Mouse (Mus musculus): ENCODE data around the gene Zdhhc13. TPM values are rescaled to one million over a fixed set of nuclear protein-coding genes. Genes with fewer than 3 reads are reported as not detected.
A peak's percentile ranks its signal among the peaks of the same experiment; 100 is the strongest.

Gene Zdhhc13
- total RNA-seq, 1 experiment from 2014 or later: 46.3 TPM

- ATAC-seq (replicated peaks in 1 of 2; ENCODE audit: insufficient read depth in 1 of 2, low FRiP score in 2 of 2, low TSS enrichment in 1 of 2, low read depth in 1 of 2, poor library complexity in 2 of 2, severe bottlenecking in 2 of 2): no peak
Measured at GRCm38 (mm10) chr7:48777721-48778504, 10.9 kb upstream of the Zdhhc13 start.

- no peak for ATAC-seq (replicated peaks in 1 of 2; ENCODE audit: insufficient read depth in 1 of 2, low FRiP score in 2 of 2, low TSS enrichment in 1 of 2, low read depth in 1 of 2, poor library complexity in 2 of 2, severe bottlenecking in 2 of 2)
Measured at GRCm38 (mm10) chr7:48779110-48779509, 9.7 kb upstream of the Zdhhc13 start.

GRCm38 (mm10) chr7:48782432-48782831, 6.4 kb upstream of the Zdhhc13 start:
- ATAC-seq (replicated peaks in 1 of 2; ENCODE audit: insufficient read depth in 1 of 2, low FRiP score in 2 of 2, low TSS enrichment in 1 of 2, low read depth in 1 of 2, poor library complexity in 2 of 2, severe bottlenecking in 2 of 2): no peak

GRCm38 (mm10) chr7:48784773-48785523, 3.9 kb upstream of the Zdhhc13 start:
- ATAC-seq (replicated peaks in 1 of 2; ENCODE audit: insufficient read depth in 1 of 2, low FRiP score in 2 of 2, low TSS enrichment in 1 of 2, low read depth in 1 of 2, poor library complexity in 2 of 2, severe bottlenecking in 2 of 2): no peak

GRCm38 (mm10) chr7:48788348-48788747, 455 bp upstream of the Zdhhc13 start:
- peak; percentile 42 to 65; a peak in 3 of 4 replicates for ATAC-seq (replicated peaks in 1 of 2; ENCODE audit: insufficient read depth in 1 of 2, low FRiP score in 2 of 2, low TSS enrichment in 1 of 2, low read depth in 1 of 2, poor library complexity in 2 of 2, severe bottlenecking in 2 of 2)

GRCm38 (mm10) chr7:48790117-48790516, 1.3 kb downstream of the Zdhhc13 start:
- ATAC-seq (replicated peaks in 1 of 2; ENCODE audit: insufficient read depth in 1 of 2, low FRiP score in 2 of 2, low TSS enrichment in 1 of 2, low read depth in 1 of 2, poor library complexity in 2 of 2, severe bottlenecking in 2 of 2): no peak

- ATAC-seq (replicated peaks in 1 of 2; ENCODE audit: insufficient read depth in 1 of 2, low FRiP score in 2 of 2, low TSS enrichment in 1 of 2, low read depth in 1 of 2, poor library complexity in 2 of 2, severe bottlenecking in 2 of 2): no peak
Measured at GRCm38 (mm10) chr7:48791412-48791811, 2.6 kb downstream of the Zdhhc13 start.

- no peak for ATAC-seq (replicated peaks in 1 of 2; ENCODE audit: insufficient read depth in 1 of 2, low FRiP score in 2 of 2, low TSS enrichment in 1 of 2, low read depth in 1 of 2, poor library complexity in 2 of 2, severe bottlenecking in 2 of 2)
Measured at GRCm38 (mm10) chr7:48795130-48795529, 6.3 kb downstream of the Zdhhc13 start.

GRCm38 (mm10) chr7:48803381-48803780, 14.6 kb downstream of the Zdhhc13 start:
- no peak for ATAC-seq (replicated peaks in 1 of 2; ENCODE audit: insufficient read depth in 1 of 2, low FRiP score in 2 of 2, low TSS enrichment in 1 of 2, low read depth in 1 of 2, poor library complexity in 2 of 2, severe bottlenecking in 2 of 2)

GRCm38 (mm10) chr7:48806587-48806986, 17.8 kb downstream of the Zdhhc13 start:
- ATAC-seq (replicated peaks in 1 of 2; ENCODE audit: insufficient read depth in 1 of 2, low FRiP score in 2 of 2, low TSS enrichment in 1 of 2, low read depth in 1 of 2, poor library complexity in 2 of 2, severe bottlenecking in 2 of 2): no peak

- no peak for ATAC-seq (replicated peaks in 1 of 2; ENCODE audit: insufficient read depth in 1 of 2, low FRiP score in 2 of 2, low TSS enrichment in 1 of 2, low read depth in 1 of 2, poor library complexity in 2 of 2, severe bottlenecking in 2 of 2)
Measured at GRCm38 (mm10) chr7:48810652-48811051, 21.8 kb downstream of the Zdhhc13 start.

GRCm38 (mm10) chr7:48812358-48812757, 23.6 kb downstream of the Zdhhc13 start:
- ATAC-seq (replicated peaks in 1 of 2; ENCODE audit: insufficient read depth in 1 of 2, low FRiP score in 2 of 2, low TSS enrichment in 1 of 2, low read depth in 1 of 2, poor library complexity in 2 of 2, severe bottlenecking in 2 of 2): no peak

- ATAC-seq (replicated peaks in 1 of 2; ENCODE audit: insufficient read depth in 1 of 2, low FRiP score in 2 of 2, low TSS enrichment in 1 of 2, low read depth in 1 of 2, poor library complexity in 2 of 2, severe bottlenecking in 2 of 2): no peak
Measured at GRCm38 (mm10) chr7:48813594-48813993, 24.8 kb downstream of the Zdhhc13 start.

GRCm38 (mm10) chr7:48821654-48822053, 32.9 kb downstream of the Zdhhc13 start:
- no peak for ATAC-seq (replicated peaks in 1 of 2; ENCODE audit: insufficient read depth in 1 of 2, low FRiP score in 2 of 2, low TSS enrichment in 1 of 2, low read depth in 1 of 2, poor library complexity in 2 of 2, severe bottlenecking in 2 of 2)

GRCm38 (mm10) chr7:48823621-48824020, 34.8 kb downstream of the Zdhhc13 start:
- ATAC-seq (replicated peaks in 1 of 2; ENCODE audit: insufficient read depth in 1 of 2, low FRiP score in 2 of 2, low TSS enrichment in 1 of 2, low read depth in 1 of 2, poor library complexity in 2 of 2, severe bottlenecking in 2 of 2): no peak

GRCm38 (mm10) chr7:48824671-48825070, 35.9 kb downstream of the Zdhhc13 start:
- no peak for ATAC-seq (replicated peaks in 1 of 2; ENCODE audit: insufficient read depth in 1 of 2, low FRiP score in 2 of 2, low TSS enrichment in 1 of 2, low read depth in 1 of 2, poor library complexity in 2 of 2, severe bottlenecking in 2 of 2)

GRCm38 (mm10) chr7:48825170-48825569, 36.4 kb downstream of the Zdhhc13 start:
- ATAC-seq (replicated peaks in 1 of 2; ENCODE audit: insufficient read depth in 1 of 2, low FRiP score in 2 of 2, low TSS enrichment in 1 of 2, low read depth in 1 of 2, poor library complexity in 2 of 2, severe bottlenecking in 2 of 2): no peak

- ATAC-seq (replicated peaks in 1 of 2; ENCODE audit: insufficient read depth in 1 of 2, low FRiP score in 2 of 2, low TSS enrichment in 1 of 2, low read depth in 1 of 2, poor library complexity in 2 of 2, severe bottlenecking in 2 of 2): no peak
Measured at GRCm38 (mm10) chr7:48829177-48829910, 40.5 kb downstream of the Zdhhc13 start.

Data from hematopoietic stem cell, adult 5-6 weeks (primary cell).